Mouse (Mus musculus): Measurements from ENCODE around the gene Pramef8. TPM values are rescaled to one million over a fixed set of nuclear protein-coding genes. Genes with fewer than 3 reads are reported as not detected.

Pramef8 gene
- 1 to 10 TPM; 8.0 to 8.4 TPM for total RNA-seq (2021)
- 4.1 and 10.9 TPM in 2 replicates for polyA plus RNA-seq (2012; rRNA removed)
- long read RNA-seq, transcript Pramef8-201 (4 exons, 3,260 nt), result major isoform, 6 of 14 reads
- long read RNA-seq, transcript Pramef8-202 (5 exons, 3,886 nt), result minor isoform, 5 of 14 reads
- long read RNA-seq, partial matches to known transcripts, result 1 of 14 reads
- long read RNA-seq, other reads (novel, unspliced or antisense), result 2 of 14 reads

GRCm38 (mm10) chr4:143412219-143413092 lies at the start of gene Pramef8:
Gene Pramef8, plus strand, starts transcription at chr4:143412426.
- H3K9ac ChIP-seq (ENCODE audit: low read depth, low read length), result peak within 1 kb of the TSS; percentile 55
- peak within 1 kb of the TSS; percentile 89 for H3K27ac ChIP-seq
- intact Hi-C loops (cut with DNase I), result no loop called here
- peaks cover 3% of the 10 kb centered on the region; the same call in 1 of the 2 replicates for H3K4me1 ChIP-seq (ENCODE audit: control insufficient read depth, insufficient read depth, low read length)
- H3K4me3 ChIP-seq, result peak within 1 kb of the TSS; percentile 57
- no peaks in the 10 kb centered on the region for H3K79me2 ChIP-seq (replicated peaks; ENCODE audit: control insufficient read depth, insufficient read depth, low read length)
- DNase-seq, result peak; percentile 91 to 92
- WGBS, result under 1% methylated on average over 50 of the region's 50 CpGs
- H3K36me3 ChIP-seq (ENCODE audit: control insufficient read depth, insufficient read depth, low read length), result peaks cover 5% of the 10 kb centered on the region
- H3K27me3 ChIP-seq (ENCODE audit: control insufficient read depth, insufficient read depth, low read length), result no peaks in the 10 kb centered on the region
- TF ChIP-seq EP300 (IDR thresholded peaks at IDR 0.05; ENCODE audit: insufficient read depth, low read depth, low read length) (peak; percentile 46; the same call in 1 of the 2 replicates), CTCF (IDR thresholded peaks at IDR 0.05) (no peak), POLR2A (IDR thresholded peaks at IDR 0.05; ENCODE audit: insufficient read depth, low read depth, low read length) (peak; percentile 62)

- no peak overlapping the region for H3K9ac ChIP-seq (ENCODE audit: low read depth, low read length)
- H3K36me3 ChIP-seq (ENCODE audit: control insufficient read depth, insufficient read depth, low read length), result no peaks in the 10 kb centered on the region
- DNase-seq, result no peak
- H3K79me2 ChIP-seq (replicated peaks; ENCODE audit: control insufficient read depth, insufficient read depth, low read length), result no peaks in the 10 kb centered on the region
- no peak overlapping the region for H3K4me3 ChIP-seq
- intact Hi-C loops (cut with DNase I), result no loop called here
- no peaks in the 10 kb centered on the region for H3K4me1 ChIP-seq (ENCODE audit: control insufficient read depth, insufficient read depth, low read length)
- no peaks in the 10 kb centered on the region for H3K27me3 ChIP-seq (ENCODE audit: control insufficient read depth, insufficient read depth, low read length)
- WGBS, result 34% methylated on average over 15 of the region's 15 CpGs
- no peak for TF ChIP-seq POLR2A (IDR thresholded peaks at IDR 0.05; ENCODE audit: insufficient read depth, low read depth, low read length)
- TF ChIP-seq EP300 (IDR thresholded peaks at IDR 0.05; ENCODE audit: insufficient read depth, low read depth, low read length), result no peak
- no peak for TF ChIP-seq CTCF (IDR thresholded peaks at IDR 0.05)
- H3K27ac ChIP-seq, result no peak overlapping the region
These were observed 45.7 kb upstream of the Pramef8 start for GRCm38 (mm10) chr4:143366415-143367041.

GRCm38 (mm10) chr4:143379480-143379879 lies 32.7 kb upstream of the Pramef8 start:
- Histone ChIP-seq H3K9ac (ENCODE audit: low read depth, low read length) (no peak overlapping the region), H3K36me3 (ENCODE audit: control insufficient read depth, insufficient read depth, low read length) (no peaks in the 10 kb centered on the region), H3K4me3 (no peak overlapping the region), H3K79me2 (replicated peaks; ENCODE audit: control insufficient read depth, insufficient read depth, low read length) (no peaks in the 10 kb centered on the region), H3K27ac (no peak overlapping the region), H3K27me3 (ENCODE audit: control insufficient read depth, insufficient read depth, low read length) (no peaks in the 10 kb centered on the region; the same call in 1 of the 2 replicates), H3K4me1 (ENCODE audit: control insufficient read depth, insufficient read depth, low read length) (no peaks in the 10 kb centered on the region)
- WGBS, result 48% methylated on average over 7 of the region's 7 CpGs
- intact Hi-C loops (cut with DNase I), result no loop called here
- DNase-seq, result no peak
- no peak for TF ChIP-seq EP300 (IDR thresholded peaks at IDR 0.05; ENCODE audit: insufficient read depth, low read depth, low read length)
- TF ChIP-seq POLR2A (IDR thresholded peaks at IDR 0.05; ENCODE audit: insufficient read depth, low read depth, low read length), result no peak
- TF ChIP-seq CTCF (IDR thresholded peaks at IDR 0.05), result no peak

GRCm38 (mm10) chr4:143379931-143380715 lies 32.1 kb upstream of the Pramef8 start:
- H3K27ac ChIP-seq, result no peak overlapping the region
- no peaks in the 10 kb centered on the region for H3K4me1 ChIP-seq (ENCODE audit: control insufficient read depth, insufficient read depth, low read length)
- H3K36me3 ChIP-seq (ENCODE audit: control insufficient read depth, insufficient read depth, low read length), result no peaks in the 10 kb centered on the region
- no peak overlapping the region for H3K9ac ChIP-seq (ENCODE audit: low read depth, low read length)
- H3K27me3 ChIP-seq (ENCODE audit: control insufficient read depth, insufficient read depth, low read length), result no peaks in the 10 kb centered on the region; the same call in 1 of the 2 replicates
- DNase-seq, result no peak
- TF ChIP-seq EP300 (IDR thresholded peaks at IDR 0.05; ENCODE audit: insufficient read depth, low read depth, low read length) (no peak), POLR2A (IDR thresholded peaks at IDR 0.05; ENCODE audit: insufficient read depth, low read depth, low read length) (no peak)
- no peak overlapping the region for H3K4me3 ChIP-seq
- intact Hi-C loops (cut with DNase I), result loop anchor here (1.0 to 5.0 kb wide), 2 partner anchors 55 to 123 kb away; no protein-coding TSS in a partner anchor
- no peaks in the 10 kb centered on the region for H3K79me2 ChIP-seq (replicated peaks; ENCODE audit: control insufficient read depth, insufficient read depth, low read length)
- 29% methylated on average over 15 of the region's 15 CpGs for WGBS

GRCm38 (mm10) chr4:143380716-143381004 lies 31.6 kb upstream of the Pramef8 start:
- no peak overlapping the region for H3K4me3 ChIP-seq
- under 1% methylated on average over 5 of the region's 5 CpGs for WGBS
- DNase-seq, result peak; percentile 4 to 31
- H3K27ac ChIP-seq, result no peak overlapping the region
- H3K27me3 ChIP-seq (ENCODE audit: control insufficient read depth, insufficient read depth, low read length), result no peaks in the 10 kb centered on the region; the same call in 1 of the 2 replicates
- no peaks in the 10 kb centered on the region for H3K36me3 ChIP-seq (ENCODE audit: control insufficient read depth, insufficient read depth, low read length)
- intact Hi-C loops (cut with DNase I), result loop anchor here (1.0 to 5.0 kb wide), 2 partner anchors 55 to 123 kb away; no protein-coding TSS in a partner anchor
- TF ChIP-seq CTCF (IDR thresholded peaks at IDR 0.05) (peak; percentile 90), EP300 (IDR thresholded peaks at IDR 0.05; ENCODE audit: insufficient read depth, low read depth, low read length) (no peak), POLR2A (IDR thresholded peaks at IDR 0.05; ENCODE audit: insufficient read depth, low read depth, low read length) (no peak)
- H3K4me1 ChIP-seq (ENCODE audit: control insufficient read depth, insufficient read depth, low read length), result no peaks in the 10 kb centered on the region
- H3K9ac ChIP-seq (ENCODE audit: low read depth, low read length), result no peak overlapping the region
- no peaks in the 10 kb centered on the region for H3K79me2 ChIP-seq (replicated peaks; ENCODE audit: control insufficient read depth, insufficient read depth, low read length)

All from heart, adult 2 months (tissue).